Mouse (Mus musculus): ENCODE measurements at regions not wholly inside any gene's neighbourhood (a gene's known extent, or its start where the extent isn't known, plus 50 kb on each side); places are given as distances from the start of the nearest gene placed in this dataset.

DNA sequence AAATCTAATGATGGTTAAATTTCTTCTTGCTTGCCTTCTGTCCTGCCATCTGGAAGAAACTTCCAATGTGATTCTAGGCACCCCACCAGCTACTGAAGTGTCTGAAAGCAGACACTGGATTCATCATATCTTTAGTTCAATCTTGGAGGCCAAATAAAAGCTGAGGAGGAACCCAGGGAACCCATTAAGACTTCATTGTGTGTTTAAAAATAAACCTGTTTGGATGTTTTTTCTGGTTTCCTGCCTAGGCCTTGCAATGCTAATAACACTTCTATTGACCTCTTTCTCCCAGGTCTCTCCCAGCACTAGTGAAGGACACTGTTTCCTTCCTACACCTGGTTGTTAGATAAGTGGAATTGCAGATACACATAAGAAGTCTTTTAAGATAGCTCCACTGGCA, 545.6 kb downstream of the Col12a1 start:
- no peak for TF ChIP-seq CTCF (IDR thresholded peaks at IDR 0.05; ENCODE audit: extremely low read depth, insufficient read depth, low read length)
- TF ChIP-seq POLR2A (IDR thresholded peaks at IDR 0.05; ENCODE audit: extremely low read depth, insufficient read depth, low read length), result no peak

All from cortical plate, adult 2 months (tissue).